Mouse (Mus musculus): Measurements from ENCODE around the gene Prkn. TPM values are rescaled to one million over a fixed set of nuclear protein-coding genes. Genes with fewer than 3 reads are reported as not detected.

Prkn gene
- total RNA-seq, 2 experiments from 2014 or later = 8.7 to 10.8 TPM

GRCm38 (mm10) chr17:10987040-10987439 is 146.9 kb downstream of the Prkn start:
- DNase-seq = no peak

GRCm38 (mm10) chr17:10997291-10997690 is 157.1 kb downstream of the Prkn start:
- no peak for DNase-seq

DNA sequence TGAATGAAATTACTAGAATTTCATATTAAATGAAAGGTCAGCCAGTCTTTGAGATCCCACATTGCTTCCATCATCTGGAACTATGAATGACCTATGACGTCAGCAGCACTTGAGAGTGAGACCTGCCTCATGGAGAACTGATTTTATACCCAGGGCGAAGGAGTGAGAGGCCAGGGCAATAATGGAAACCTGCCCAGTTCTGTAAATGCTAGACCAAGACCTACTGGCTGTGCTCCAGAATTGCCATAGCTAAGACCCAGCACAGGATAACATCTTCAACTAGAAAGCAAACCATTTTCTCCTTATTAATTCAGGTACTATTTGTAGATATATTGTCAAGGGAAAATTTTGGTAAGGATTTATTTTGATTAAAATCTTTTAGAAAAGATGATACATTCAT is 183.2 kb downstream of the Prkn start:
- no peak for DNase-seq

GRCm38 (mm10) chr17:11029348-11029747 is 189.2 kb downstream of the Prkn start:
- DNase-seq = no peak

GRCm38 (mm10) chr17:11030936-11031335 is 190.8 kb downstream of the Prkn start:
- DNase-seq = no peak

- no peak for DNase-seq
These were observed 192.2 kb downstream of the Prkn start for GRCm38 (mm10) chr17:11032366-11032765.

DNA sequence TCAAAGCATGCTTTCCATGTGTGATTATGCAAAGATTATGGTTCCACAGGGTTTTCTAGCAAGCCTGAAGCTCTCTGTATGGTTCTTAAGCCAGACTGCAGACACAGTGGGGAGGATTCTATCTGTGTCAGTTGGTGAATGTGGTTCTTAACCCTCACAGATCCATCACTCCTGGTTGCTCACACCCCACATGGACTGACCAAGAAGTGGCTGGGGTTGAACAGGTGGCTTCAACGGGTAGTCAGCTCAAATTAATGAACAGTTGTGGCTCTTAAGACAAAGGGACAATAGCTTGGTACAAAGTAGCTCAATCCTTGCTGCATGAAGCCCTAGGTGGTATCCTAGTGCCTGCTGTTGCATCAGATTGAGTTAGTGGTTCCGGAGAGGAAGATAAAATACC is 193.4 kb downstream of the Prkn start:
- DNase-seq = no peak

DNA sequence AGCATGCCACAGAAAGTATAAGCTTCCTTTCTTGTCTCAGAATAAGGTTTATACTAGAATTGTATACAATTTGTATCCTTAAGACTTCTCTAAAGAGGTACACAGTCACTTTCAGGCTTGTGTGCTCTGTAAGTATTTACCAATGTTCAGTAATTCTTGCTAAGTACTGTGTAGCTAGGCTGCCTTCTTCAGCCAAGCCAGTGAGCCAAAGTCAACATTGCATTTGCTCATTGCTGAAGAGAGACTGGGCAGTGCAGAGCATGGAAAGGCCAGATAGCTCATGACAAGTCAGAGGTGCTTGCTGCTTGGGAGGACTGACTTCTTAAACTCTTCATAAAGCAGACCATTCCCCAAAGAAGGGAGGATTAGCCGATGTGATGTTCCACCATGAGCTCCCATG is 198.1 kb downstream of the Prkn start:
- DNase-seq = peak; percentile 4

DNA sequence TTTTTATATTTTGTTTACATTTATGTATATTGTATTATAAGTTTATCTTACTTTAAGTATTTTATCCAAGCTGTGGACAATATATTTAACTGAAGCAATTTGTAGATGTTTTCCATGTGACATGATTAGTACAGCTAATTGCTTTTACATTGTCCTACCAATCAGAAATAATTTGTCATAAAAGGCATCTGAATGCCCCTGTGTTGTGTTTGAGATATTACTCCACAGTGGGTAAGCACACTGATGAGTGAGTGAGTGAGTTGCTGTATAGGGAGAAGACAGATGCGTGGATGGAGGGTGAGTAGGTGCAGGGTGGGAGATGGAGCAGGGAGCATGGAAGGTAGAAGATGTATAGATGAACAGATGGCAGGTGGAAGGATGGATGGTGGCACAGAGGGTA is 218.8 kb downstream of the Prkn start:
- no peak for DNase-seq

GRCm38 (mm10) chr17:11067076-11067703 is 227.0 kb downstream of the Prkn start:
- DNase-seq = no peak

- peak; percentile 50 for DNase-seq
These were observed 227.7 kb downstream of the Prkn start for GRCm38 (mm10) chr17:11067704-11068475.

- no peak for DNase-seq
These were observed 230.8 kb downstream of the Prkn start for GRCm38 (mm10) chr17:11070996-11071395.

DNA sequence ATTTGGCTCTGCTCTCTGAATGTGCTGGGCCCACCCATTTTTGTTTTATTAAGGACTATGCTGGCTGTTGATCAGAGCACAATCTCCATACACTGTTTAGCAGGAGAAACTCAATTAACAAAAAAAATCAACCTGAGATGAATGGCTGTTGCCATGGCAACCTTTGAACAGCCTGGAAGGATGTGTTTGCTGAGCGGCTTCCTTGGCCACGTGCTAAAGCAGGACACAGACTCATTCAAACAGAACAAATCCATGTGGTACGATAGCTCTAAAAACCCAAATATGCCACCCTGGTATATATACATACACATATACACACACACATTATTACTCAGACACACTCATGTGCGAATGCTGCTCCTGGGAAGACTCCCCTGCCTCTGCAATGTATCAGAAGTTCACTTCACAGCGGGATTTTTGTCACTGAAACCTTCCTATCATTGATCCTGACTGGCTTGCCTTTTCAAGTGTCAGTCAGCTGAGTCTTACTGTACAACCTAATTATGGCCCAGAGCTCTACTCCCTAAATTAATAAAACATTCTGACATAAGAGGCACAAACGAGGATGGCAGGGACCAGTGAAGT is 236.2 kb downstream of the Prkn start:
- no peak for DNase-seq

DNA sequence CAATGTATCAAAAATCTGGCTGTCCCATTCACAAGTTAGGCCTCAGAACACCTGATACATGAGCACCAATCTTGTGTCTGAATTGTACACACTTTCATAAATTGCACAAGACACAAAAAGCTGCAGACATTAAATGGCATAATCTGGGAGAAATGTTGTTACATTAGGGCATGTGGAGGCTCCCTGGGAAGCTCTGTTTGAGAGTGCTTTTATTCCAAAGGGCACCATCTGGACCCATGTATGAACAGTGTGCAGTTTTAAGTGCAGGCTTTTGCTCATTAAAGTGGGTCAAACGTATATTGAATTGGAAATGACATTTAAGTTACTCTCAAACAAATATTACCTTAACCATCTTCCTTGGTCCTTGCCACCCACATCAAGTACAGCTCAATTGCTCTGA is 246.3 kb downstream of the Prkn start:
- DNase-seq = no peak

DNA sequence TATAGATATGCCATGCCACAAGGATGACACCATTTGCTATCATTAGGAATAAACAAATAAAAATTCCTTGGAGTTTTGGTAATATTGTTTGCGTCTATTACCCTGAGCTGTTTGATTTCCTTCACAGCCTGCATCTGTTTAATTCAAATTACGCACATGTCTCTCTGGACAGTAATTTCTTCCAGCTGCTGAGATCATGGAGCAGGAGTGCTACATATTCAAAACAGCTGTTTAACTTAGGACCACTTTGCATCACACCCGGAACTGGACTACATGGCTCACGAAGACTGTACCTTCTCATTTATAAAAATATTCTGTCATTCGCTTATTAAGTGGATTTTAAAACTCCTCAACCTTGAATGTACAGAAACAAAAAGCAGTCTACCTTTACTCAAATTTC is 246.9 kb downstream of the Prkn start:
- DNase-seq = no peak

DNA sequence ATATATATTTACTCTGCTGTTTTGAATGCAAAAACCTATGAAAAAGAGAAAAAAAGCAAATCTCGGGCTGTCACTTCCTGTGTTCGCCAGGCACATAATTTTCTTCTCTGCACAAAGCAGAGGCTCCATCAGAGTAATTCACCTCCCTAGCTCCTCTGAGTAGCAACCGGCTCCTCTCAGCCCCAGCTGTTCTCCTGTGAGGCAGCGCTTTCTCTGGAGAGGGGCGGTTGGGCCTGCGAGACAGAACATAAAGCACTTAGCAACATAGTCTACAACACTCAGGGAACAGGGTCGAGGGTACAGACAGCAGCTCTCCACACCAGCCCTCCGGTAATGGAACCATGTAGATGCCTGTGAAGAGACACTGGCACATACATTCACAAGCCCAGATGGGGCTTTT is 247.6 kb downstream of the Prkn start:
- DNase-seq = no peak

- DNase-seq = peak; percentile 24
These were observed 249.2 kb downstream of the Prkn start for GRCm38 (mm10) chr17:11089361-11089760.

DNA sequence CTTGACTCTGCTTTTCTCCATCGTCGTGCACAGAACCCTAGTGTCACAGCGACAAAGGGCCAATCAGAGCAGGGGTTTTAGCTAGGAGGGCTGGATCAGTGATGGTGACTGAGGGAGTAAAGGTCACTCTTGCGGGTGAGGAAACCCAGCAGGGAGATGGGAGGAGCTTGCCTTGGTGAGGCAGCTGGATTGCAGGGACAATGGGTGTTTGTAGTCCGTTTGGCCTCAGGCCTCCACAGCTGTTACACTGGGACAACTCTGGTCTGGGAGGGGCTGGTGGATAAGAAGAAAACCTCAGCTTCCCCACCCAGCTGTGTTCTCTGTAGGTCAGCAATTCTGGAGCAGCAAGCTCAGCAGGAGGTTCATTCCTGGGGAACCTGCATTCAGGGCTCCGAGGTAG is 252.7 kb downstream of the Prkn start:
- DNase-seq = peak; percentile 8

GRCm38 (mm10) chr17:11093321-11093720 is 253.1 kb downstream of the Prkn start:
- DNase-seq = no peak

GRCm38 (mm10) chr17:11107007-11107406 is 266.8 kb downstream of the Prkn start:
- DNase-seq = no peak

- no peak for DNase-seq
These were observed 267.7 kb downstream of the Prkn start for GRCm38 (mm10) chr17:11107916-11108315.

- DNase-seq = no peak
These were observed 277.3 kb downstream of the Prkn start for GRCm38 (mm10) chr17:11117508-11117907.

- no peak for DNase-seq
These were observed 283.9 kb downstream of the Prkn start for GRCm38 (mm10) chr17:11124048-11124447.

GRCm38 (mm10) chr17:11127217-11127616 is 287.0 kb downstream of the Prkn start:
- DNase-seq = no peak

Data from adrenal gland, postnatal 10 days (tissue).